Mouse (Mus musculus) CH12.LX (cell line): Measurements from ENCODE around the gene Msmb. TPM values are rescaled to one million over a fixed set of nuclear protein-coding genes. Genes with fewer than 3 reads are reported as not detected.

Experiments
- DNase-seq: peaks from one replicate; pipeline ENCODE4 v3.0.0-alpha.2; 2013; ENCODE audit errors: extremely low read depth
- H3K27ac ChIP-seq: 2 replicates; pipeline ENCODE4 v1.5.1; 2012; ENCODE audit warnings: low read depth, mild to moderate bottlenecking, control low read depth, moderate library complexity; ENCODE audit not compliant: insufficient read depth
- H3K27me3 ChIP-seq: replicated peaks from 2 replicates; pipeline ENCODE3; 2012; ENCODE audit warnings: inconsistent platforms
- H3K36me3 ChIP-seq, 2 experiments: replicated peaks in 1 of 2; 2 replicates each; pipeline versions ENCODE3 to v1.6.1; 2012; ENCODE audit warnings: inconsistent platforms in 1 of 2, low read length in 1 of 2, mild to moderate bottlenecking in 1 of 2, mixed read lengths in 1 of 2, moderate library complexity in 1 of 2; ENCODE audit not compliant: control insufficient read depth in 1 of 2, insufficient read depth in 1 of 2
- H3K4me1 ChIP-seq, 2 experiments: 2 replicates each; pipeline ENCODE4 v1.6.1; 2012; ENCODE audit warnings: inconsistent platforms in 1 of 2, moderate library complexity in 1 of 2; ENCODE audit not compliant: insufficient read depth in 2 of 2, control insufficient read depth in 1 of 2
- H3K4me2 ChIP-seq: 2 replicates; pipeline ENCODE4 v1.6.1; 2012; ENCODE audit warnings: low read depth, mild to moderate bottlenecking, control low read depth; ENCODE audit not compliant: poor library complexity, insufficient read depth, severe bottlenecking
- H3K4me3 ChIP-seq, 3 experiments: fragments of 150-350 bp in 1 of 3; sonication (generic) in 1 of 3; replicated peaks in 1 of 3; 2 replicates each; pipeline versions ENCODE3 to v1.5.1; 2011 to 2012; ENCODE audit warnings: low read depth in 2 of 3, low read length in 2 of 3, mild to moderate bottlenecking in 2 of 3, moderate library complexity in 2 of 3, control low read depth in 1 of 3, improper control_type of control experiment in 1 of 3, inconsistent platforms in 1 of 3, mixed read lengths in 1 of 3; ENCODE audit not compliant: poor library complexity in 1 of 3
- H3K79me2 ChIP-seq: replicated peaks from 2 replicates; pipeline ENCODE4 v1.6.1; 2012; ENCODE audit warnings: mild to moderate bottlenecking, moderate library complexity; ENCODE audit not compliant: control insufficient read depth, poor library complexity, insufficient read depth, severe bottlenecking; ENCODE audit errors: extremely low read depth
- H3K9ac ChIP-seq: 2 replicates; pipeline ENCODE4 v1.6.1; 2012; ENCODE audit warnings: low read depth, mild to moderate bottlenecking, control low read depth, moderate library complexity; ENCODE audit not compliant: insufficient read depth
- H3K9me3 ChIP-seq: replicated peaks from 2 replicates; pipeline ENCODE3; 2012; ENCODE audit warnings: low read length, inconsistent platforms, mixed read lengths
- BHLHE40 ChIP-seq: IDR thresholded peaks from 2 replicates; pipeline ENCODE4 v1.6.1; 2011; ENCODE audit warnings: mild to moderate bottlenecking, low read depth, low read length, improper control_type of control experiment
- E2F4 ChIP-seq: IDR thresholded peaks from 2 replicates; pipeline ENCODE4 v1.6.1; 2011; ENCODE audit warnings: low read depth, low read length, improper control_type of control experiment; ENCODE audit not compliant: insufficient replicate concordance
- ELF1 ChIP-seq: IDR thresholded peaks from 2 replicates; pipeline ENCODE4 v1.6.1; 2014; ENCODE audit warnings: low read depth, mild to moderate bottlenecking, inconsistent platforms, low read length, improper control_type of control experiment
- ETS1 ChIP-seq: conservative IDR thresholded peaks from 2 replicates; pipeline ENCODE4 v1.6.1; 2012; ENCODE audit warnings: low read depth, mild to moderate bottlenecking, inconsistent platforms, low read length, improper control_type of control experiment, moderate library complexity
- GABPA ChIP-seq: IDR thresholded peaks from 2 replicates; pipeline ENCODE4 v1.6.1; 2012; ENCODE audit warnings: low read depth, low read length, improper control_type of control experiment, inconsistent platforms; ENCODE audit not compliant: insufficient replicate concordance
- IRF4 ChIP-seq: IDR thresholded peaks from 2 replicates; pipeline ENCODE4 v1.6.1; 2014; ENCODE audit warnings: low read depth, mild to moderate bottlenecking, inconsistent platforms, low read length, improper control_type of control experiment
- JUN ChIP-seq: IDR thresholded peaks from 2 replicates; pipeline ENCODE4 v1.6.1; 2011; ENCODE audit warnings: low read depth, mild to moderate bottlenecking, low read length, improper control_type of control experiment, moderate library complexity; ENCODE audit not compliant: insufficient read depth
- KAT2A ChIP-seq: IDR thresholded peaks from 2 replicates; pipeline ENCODE4 v1.6.1; 2012; ENCODE audit warnings: low read length, improper control_type of control experiment, inconsistent platforms; ENCODE audit not compliant: insufficient replicate concordance
- MYC ChIP-seq: IDR thresholded peaks from 2 replicates; pipeline ENCODE4 v1.6.1; 2011; ENCODE audit warnings: low read depth, mild to moderate bottlenecking, improper control_type of control experiment, low read length
- NELFE ChIP-seq: IDR thresholded peaks from 2 replicates; pipeline ENCODE4 v1.6.1; 2011; ENCODE audit warnings: low read depth, low read length, improper control_type of control experiment
- NRF1 ChIP-seq: IDR thresholded peaks from 2 replicates; pipeline ENCODE4 v1.6.1; 2014; ENCODE audit warnings: low read depth, mild to moderate bottlenecking, inconsistent platforms, low read length, improper control_type of control experiment, moderate library complexity
- PAX5 ChIP-seq: IDR thresholded peaks from 2 replicates; pipeline ENCODE4 v1.6.1; 2012; ENCODE audit warnings: low read length, inconsistent platforms, mixed read lengths
- POLR2AphosphoS2 ChIP-seq: IDR thresholded peaks from 2 replicates; pipeline ENCODE4 v1.6.1; 2011; ENCODE audit warnings: low read depth, low read length, improper control_type of control experiment
- RAD21 ChIP-seq: IDR thresholded peaks from 2 replicates; pipeline ENCODE4 v1.6.1; 2011; ENCODE audit warnings: low read depth, mild to moderate bottlenecking, low read length, improper control_type of control experiment, moderate library complexity
- RCOR1 ChIP-seq: conservative IDR thresholded peaks from 2 replicates; pipeline ENCODE4 v1.6.1; 2012; ENCODE audit warnings: low read depth, mild to moderate bottlenecking, inconsistent platforms, low read length, improper control_type of control experiment
- TBP ChIP-seq: conservative IDR thresholded peaks from 2 replicates; pipeline ENCODE4 v1.6.1; 2011; ENCODE audit warnings: low read depth, low read length, improper control_type of control experiment
- TCF12 ChIP-seq: IDR thresholded peaks from 2 replicates; pipeline ENCODE4 v1.6.1; 2014; ENCODE audit warnings: low read depth, mild to moderate bottlenecking, inconsistent platforms, low read length, improper control_type of control experiment
- UBTF ChIP-seq: IDR thresholded peaks from 2 replicates; pipeline ENCODE4 v1.6.1; 2012; ENCODE audit warnings: low read depth, mild to moderate bottlenecking, inconsistent platforms, low read length, improper control_type of control experiment, moderate library complexity
- USF2 ChIP-seq: conservative IDR thresholded peaks from 2 replicates; pipeline ENCODE4 v1.6.1; 2011; ENCODE audit warnings: low read depth, low read length, improper control_type of control experiment
- dilution Hi-C: fragments of 300-500 bp; cut with MboI; formaldehyde crosslinking; loops from 2 replicates; pipeline ENCODE4 v1.14.3; 2020; ENCODE audit warnings: low sequenced_read_pairs; ENCODE audit not compliant: extremely low pct_unique_long_range_greater_than_20kb, extremely low pct_ligation_motif_present
- in situ Hi-C: fragments of 300-500 bp; cut with MboI; formaldehyde crosslinking; loops from 3 replicates; pipeline ENCODE4 v1.14.3; 2019; ENCODE audit warnings: low sequenced_read_pairs, low pct_ligation_motif_present, low pct_unique_long_range_greater_than_20kb, mixed read lengths
- polyA plus RNA-seq: library from polyadenylated mRNA; unstranded; fragments of >175 nt; gene quantifications from 2 replicates; pipeline ENCODE4 v1.2.1, GENCODE M21; 2012; ENCODE audit warnings: low read depth; ENCODE audit not compliant: insufficient read length
- total RNA-seq, 2 experiments: library from RNA; depleted of rRNA; stranded (reverse); fragments of 300-350 nt in 1 of 2; fragments of >200 nt in 1 of 2; gene quantifications; 2 replicates each; pipeline ENCODE4 v1.2.3; 2012 to 2014

The Msmb gene
- total and polyA plus RNA-seq, 3 experiments, result not detected

DNA sequence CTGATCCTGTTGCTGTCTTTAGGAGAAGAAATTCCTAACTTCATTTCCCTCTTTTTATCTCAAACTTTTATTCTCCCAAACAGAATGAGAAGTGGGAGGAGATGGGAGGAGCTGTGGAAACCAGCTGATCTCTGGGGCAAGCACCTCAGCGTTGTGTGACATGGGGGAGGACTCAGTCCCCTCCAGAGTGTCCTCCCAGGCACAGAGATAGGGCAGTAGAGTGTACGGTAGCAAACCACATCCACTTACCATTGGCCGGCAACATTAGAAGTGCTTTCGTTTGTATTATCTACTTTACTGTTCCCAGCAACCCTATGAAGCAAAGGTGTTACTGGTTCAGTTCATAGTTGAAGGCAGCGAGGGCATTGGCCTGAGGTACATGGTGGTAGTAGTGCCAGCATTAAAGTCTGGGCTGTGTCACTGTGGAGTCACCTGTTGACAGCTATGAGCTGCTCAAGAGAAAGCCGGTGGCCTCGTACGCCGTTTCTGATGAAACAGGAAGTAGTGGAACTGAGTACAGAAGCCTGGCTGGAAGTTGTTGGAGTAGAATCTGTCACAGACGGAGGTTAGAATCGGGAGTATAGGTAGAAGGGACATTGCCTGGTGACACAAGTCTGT is 48.2 kb upstream of the Msmb start:
- dilution Hi-C loops, result no loop called here
- H3K36me3 ChIP-seq, result peaks cover 64 to 95% of the 10 kb centered on the region in 2 experiments
- no peak overlapping the region for H3K4me3 ChIP-seq

DNA sequence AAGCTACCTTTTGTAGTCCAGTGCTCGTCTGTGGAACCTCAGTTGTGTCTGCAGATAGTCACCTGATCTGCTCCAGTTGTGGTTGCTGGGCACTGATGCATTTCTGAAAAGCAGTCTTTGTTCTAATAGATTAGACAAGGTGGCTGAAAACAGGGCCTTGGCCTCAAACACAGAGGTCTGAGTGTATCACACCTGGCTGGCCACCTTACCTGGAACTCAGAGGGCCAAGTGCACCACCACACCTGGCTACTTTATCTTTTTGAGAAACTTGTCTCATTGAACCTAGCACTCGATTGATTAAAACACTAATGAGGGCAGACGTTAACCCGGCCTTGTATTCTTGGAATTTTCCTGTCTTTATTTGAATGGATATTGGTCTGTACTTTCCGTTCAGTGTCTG is 46.2 kb upstream of the Msmb start:
- Histone ChIP-seq H3K27ac (no peak overlapping the region), H3K4me1 (peaks cover 0 to 28% of the 10 kb centered on the region in 2 experiments; a peak in 1 of 4 replicates), H3K4me3 (no peak overlapping the region), H3K36me3 (peaks cover 82 to 100% of the 10 kb centered on the region in 2 experiments), H3K4me2 (no peak overlapping the region), H3K79me2 (peaks cover 2% of the 10 kb centered on the region; the same call in 1 of the 2 replicates), H3K9ac (no peak overlapping the region), H3K9me3 (peaks cover 19% of the 10 kb centered on the region), H3K27me3 (no peaks in the 10 kb centered on the region)
- no peak for TF ChIP-seq TBP
- no peak for TF ChIP-seq GABPA
- no peak for TF ChIP-seq KAT2A
- no peak for TF ChIP-seq USF2
- no peak for TF ChIP-seq JUN
- no peak for TF ChIP-seq ETS1
- no peak for TF ChIP-seq ELF1
- TF ChIP-seq IRF4, result no peak
- no peak for TF ChIP-seq E2F4
- TF ChIP-seq TCF12, result no peak
- TF ChIP-seq RCOR1, result no peak
- no peak for TF ChIP-seq NELFE
- TF ChIP-seq MYC, result no peak
- no peak for DNase-seq
- dilution Hi-C loops, result no loop called here
- in situ Hi-C loops, result no loop called here

More for the DNA sequence above, 48.2 kb upstream of the Msmb start:
- in situ Hi-C loops, result no loop called here
- Histone ChIP-seq H3K27me3 (no peaks in the 10 kb centered on the region), H3K4me1 (peaks cover 0 to 46% of the 10 kb centered on the region in 2 experiments; a peak in 2 of 4 replicates)
- TF ChIP-seq NRF1 (no peak), NELFE (no peak), PAX5 (no peak), USF2 (no peak), RAD21 (no peak), UBTF (no peak), MYC (no peak), POLR2AphosphoS2 (no peak), TBP (no peak), BHLHE40 (no peak)
- TF ChIP-seq, all 38 proteins: peak for 0
- H3K9ac ChIP-seq, result no peak overlapping the region
- H3K4me2 ChIP-seq, result no peak overlapping the region
- H3K9me3 ChIP-seq, result peaks cover under 1% of the 10 kb centered on the region
- no peak for DNase-seq
- no peak overlapping the region for H3K27ac ChIP-seq
- H3K79me2 ChIP-seq, result peaks cover 9% of the 10 kb centered on the region; the same call in 1 of the 2 replicates
